Mouse (Mus musculus): ENCODE measurements around the gene Nt5dc1. TPM values are rescaled to one million over a fixed set of nuclear protein-coding genes. Genes with fewer than 3 reads are reported as not detected.

Gene Nt5dc1
- polyA plus RNA-seq, 1 experiment, result 4.0 TPM

- no peak overlapping the region for H3K4me2 ChIP-seq (ENCODE audit: low read depth)
- no peak overlapping the region for H3K4me3 ChIP-seq
- H3ac ChIP-seq (ENCODE audit: control insufficient read depth, insufficient read length), result no peak overlapping the region
- H3K27me3 ChIP-seq (ENCODE audit: control insufficient read depth, insufficient read depth, insufficient read length), result no peaks in the 10 kb centered on the region
- no peaks in the 10 kb centered on the region for H3K79me2 ChIP-seq (ENCODE audit: control insufficient read depth, insufficient read depth)
- no peak for TF ChIP-seq POLR2AphosphoS2 (IDR thresholded peaks at IDR 0.05; ENCODE audit: insufficient read length, low read depth)
- TF ChIP-seq TCF3 (IDR thresholded peaks at IDR 0.05; ENCODE audit: insufficient read length, low read depth), result no peak
- no peak for TF ChIP-seq POLR2A (IDR thresholded peaks at IDR 0.05; ENCODE audit: insufficient read length, low read depth)
- no peak for TF ChIP-seq CEBPB (IDR thresholded peaks at IDR 0.05; ENCODE audit: insufficient read depth, poor library complexity, severe bottlenecking)
- no peak for TF ChIP-seq MYOG (IDR thresholded peaks at IDR 0.05; ENCODE audit: control insufficient read depth in 1 of 3, insufficient read depth in 1 of 3, insufficient read length in 2 of 3, low read depth in 2 of 3)
- TF ChIP-seq REST (IDR thresholded peaks at IDR 0.05; ENCODE audit: insufficient read depth, insufficient read length), result no peak
- no peak for TF ChIP-seq SRF (IDR thresholded peaks at IDR 0.05; ENCODE audit: control insufficient read depth, insufficient read length, low read depth)
- TF ChIP-seq TCF12 (IDR thresholded peaks at IDR 0.05; ENCODE audit: insufficient read depth, poor library complexity, severe bottlenecking), result no peak
- no peak for TF ChIP-seq MAX (IDR thresholded peaks at IDR 0.05; ENCODE audit: low read depth)
- TF ChIP-seq MYOD1 (IDR thresholded peaks at IDR 0.05; ENCODE audit: control insufficient read depth in 1 of 3, insufficient read length in 2 of 3, low read depth in 2 of 3), result no peak
- no peak for TF ChIP-seq E2F4 (IDR thresholded peaks at IDR 0.05; ENCODE audit: insufficient read depth)
- no peak for TF ChIP-seq USF1 (IDR thresholded peaks at IDR 0.05; ENCODE audit: low read depth)
- no peaks in the 10 kb centered on the region for H3K36me3 ChIP-seq (ENCODE audit: control insufficient read depth, insufficient read depth)
Measured at GRCm38 (mm10) chr10:34373332-34373731, 45.0 kb downstream of the Nt5dc1 start.

- Histone ChIP-seq H3K4me2 (ENCODE audit: low read depth) (no peak overlapping the region), H3K79me2 (ENCODE audit: control insufficient read depth, insufficient read depth) (no peaks in the 10 kb centered on the region), H3K36me3 (ENCODE audit: control insufficient read depth, insufficient read depth) (no peaks in the 10 kb centered on the region), H3K4me3 (no peak overlapping the region), H3ac (ENCODE audit: control insufficient read depth, insufficient read length) (no peak overlapping the region), H3K27me3 (ENCODE audit: control insufficient read depth, insufficient read depth, insufficient read length) (no peaks in the 10 kb centered on the region)
- TF ChIP-seq MYOD1 (IDR thresholded peaks at IDR 0.05; ENCODE audit: control insufficient read depth in 1 of 3, insufficient read length in 2 of 3, low read depth in 2 of 3) (no peak), POLR2AphosphoS2 (IDR thresholded peaks at IDR 0.05; ENCODE audit: insufficient read length, low read depth) (no peak), TCF12 (IDR thresholded peaks at IDR 0.05; ENCODE audit: insufficient read depth, poor library complexity, severe bottlenecking) (no peak), MYOG (IDR thresholded peaks at IDR 0.05; ENCODE audit: control insufficient read depth in 1 of 3, insufficient read depth in 1 of 3, insufficient read length in 2 of 3, low read depth in 2 of 3) (no peak), CEBPB (IDR thresholded peaks at IDR 0.05; ENCODE audit: insufficient read depth, poor library complexity, severe bottlenecking) (no peak), POLR2A (IDR thresholded peaks at IDR 0.05; ENCODE audit: insufficient read length, low read depth) (no peak), USF1 (IDR thresholded peaks at IDR 0.05; ENCODE audit: low read depth) (no peak), E2F4 (IDR thresholded peaks at IDR 0.05; ENCODE audit: insufficient read depth) (no peak), REST (IDR thresholded peaks at IDR 0.05; ENCODE audit: insufficient read depth, insufficient read length) (no peak), SRF (IDR thresholded peaks at IDR 0.05; ENCODE audit: control insufficient read depth, insufficient read length, low read depth) (no peak), TCF3 (IDR thresholded peaks at IDR 0.05; ENCODE audit: insufficient read length, low read depth) (no peak), MAX (IDR thresholded peaks at IDR 0.05; ENCODE audit: low read depth) (no peak)
Measured at GRCm38 (mm10) chr10:34368138-34368537, 50.2 kb downstream of the Nt5dc1 start.

- Histone ChIP-seq H3K36me3 (ENCODE audit: control insufficient read depth, insufficient read depth) (no peaks in the 10 kb centered on the region), H3ac (ENCODE audit: control insufficient read depth, insufficient read length) (no peak overlapping the region), H3K79me2 (ENCODE audit: control insufficient read depth, insufficient read depth) (no peaks in the 10 kb centered on the region), H3K4me2 (ENCODE audit: low read depth) (no peak overlapping the region), H3K4me3 (no peak overlapping the region), H3K27me3 (ENCODE audit: control insufficient read depth, insufficient read depth, insufficient read length) (no peaks in the 10 kb centered on the region)
- TF ChIP-seq REST (IDR thresholded peaks at IDR 0.05; ENCODE audit: insufficient read depth, insufficient read length) (no peak), MYOD1 (IDR thresholded peaks at IDR 0.05; ENCODE audit: control insufficient read depth in 1 of 3, insufficient read length in 2 of 3, low read depth in 2 of 3) (no peak), E2F4 (IDR thresholded peaks at IDR 0.05; ENCODE audit: insufficient read depth) (no peak), POLR2A (IDR thresholded peaks at IDR 0.05; ENCODE audit: insufficient read length, low read depth) (no peak), MYOG (IDR thresholded peaks at IDR 0.05; ENCODE audit: control insufficient read depth in 1 of 3, insufficient read depth in 1 of 3, insufficient read length in 2 of 3, low read depth in 2 of 3) (no peak), TCF12 (IDR thresholded peaks at IDR 0.05; ENCODE audit: insufficient read depth, poor library complexity, severe bottlenecking) (no peak), TCF3 (IDR thresholded peaks at IDR 0.05; ENCODE audit: insufficient read length, low read depth) (no peak), CEBPB (IDR thresholded peaks at IDR 0.05; ENCODE audit: insufficient read depth, poor library complexity, severe bottlenecking) (no peak), MAX (IDR thresholded peaks at IDR 0.05; ENCODE audit: low read depth) (no peak), USF1 (IDR thresholded peaks at IDR 0.05; ENCODE audit: low read depth) (no peak), POLR2AphosphoS2 (IDR thresholded peaks at IDR 0.05; ENCODE audit: insufficient read length, low read depth) (no peak), SRF (IDR thresholded peaks at IDR 0.05; ENCODE audit: control insufficient read depth, insufficient read length, low read depth) (no peak)
Measured at GRCm38 (mm10) chr10:34363756-34364155, 54.6 kb downstream of the Nt5dc1 start.

GRCm38 (mm10) chr10:34358263-34358662 lies 60.1 kb downstream of the Nt5dc1 start:
- Histone ChIP-seq H3ac (ENCODE audit: control insufficient read depth, insufficient read length) (no peak overlapping the region), H3K27me3 (ENCODE audit: control insufficient read depth, insufficient read depth, insufficient read length) (no peaks in the 10 kb centered on the region), H3K4me2 (ENCODE audit: low read depth) (no peak overlapping the region), H3K79me2 (ENCODE audit: control insufficient read depth, insufficient read depth) (no peaks in the 10 kb centered on the region), H3K36me3 (ENCODE audit: control insufficient read depth, insufficient read depth) (no peaks in the 10 kb centered on the region), H3K4me3 (no peak overlapping the region)
- TF ChIP-seq MAX (IDR thresholded peaks at IDR 0.05; ENCODE audit: low read depth), result no peak
- no peak for TF ChIP-seq SRF (IDR thresholded peaks at IDR 0.05; ENCODE audit: control insufficient read depth, insufficient read length, low read depth)
- no peak for TF ChIP-seq MYOD1 (IDR thresholded peaks at IDR 0.05; ENCODE audit: control insufficient read depth in 1 of 3, insufficient read length in 2 of 3, low read depth in 2 of 3)
- no peak for TF ChIP-seq TCF3 (IDR thresholded peaks at IDR 0.05; ENCODE audit: insufficient read length, low read depth)
- TF ChIP-seq POLR2AphosphoS2 (IDR thresholded peaks at IDR 0.05; ENCODE audit: insufficient read length, low read depth), result no peak
- no peak for TF ChIP-seq E2F4 (IDR thresholded peaks at IDR 0.05; ENCODE audit: insufficient read depth)
- no peak for TF ChIP-seq CEBPB (IDR thresholded peaks at IDR 0.05; ENCODE audit: insufficient read depth, poor library complexity, severe bottlenecking)
- no peak for TF ChIP-seq USF1 (IDR thresholded peaks at IDR 0.05; ENCODE audit: low read depth)
- no peak for TF ChIP-seq POLR2A (IDR thresholded peaks at IDR 0.05; ENCODE audit: insufficient read length, low read depth)
